Mouse (Mus musculus): ENCODE data around the gene Lrrc26. TPM values are rescaled to one million over a fixed set of nuclear protein-coding genes. Genes with fewer than 3 reads are reported as not detected.

Lrrc26 gene
- polyA plus RNA-seq, 1 experiment from 2014 or later, result 6.9 TPM

GRCm38 (mm10) chr2:25328440-25328839, 38.7 kb downstream of the Lrrc26 start:
- peaks cover 4% of the 10 kb centered on the region; the same call in 1 of the 2 replicates for H3K4me1 ChIP-seq
- H3K4me2 ChIP-seq, result no peak overlapping the region
- H3K9me3 ChIP-seq, result no peaks in the 10 kb centered on the region
- H3K9ac ChIP-seq, result no peak overlapping the region
- no peak overlapping the region for H3K27ac ChIP-seq
- 40% methylated on average over 7 of the region's 7 CpGs for WGBS
- no peaks in the 10 kb centered on the region for H3K36me3 ChIP-seq
- ATAC-seq (ENCODE audit: insufficient read depth, low FRiP score, low read depth), result no peak
- H3K27me3 ChIP-seq (replicated peaks), result no peaks in the 10 kb centered on the region
- H3K4me3 ChIP-seq (replicated peaks), result no peak overlapping the region

GRCm38 (mm10) chr2:25331470-25331869, 41.8 kb downstream of the Lrrc26 start:
- WGBS, result 55% methylated on average over 9 of the region's 9 CpGs
- H3K36me3 ChIP-seq, result peaks cover 22% of the 10 kb centered on the region
- H3K9ac ChIP-seq, result no peak overlapping the region
- no peaks in the 10 kb centered on the region for H3K27me3 ChIP-seq (replicated peaks)
- no peak overlapping the region for H3K27ac ChIP-seq
- peaks cover 12% of the 10 kb centered on the region; the same call in 1 of the 2 replicates for H3K4me1 ChIP-seq
- peak overlapping the region; percentile 73 for H3K4me3 ChIP-seq (replicated peaks)
- peak overlapping the region; percentile 61 for H3K4me2 ChIP-seq
- no peaks in the 10 kb centered on the region for H3K9me3 ChIP-seq
- no peak for ATAC-seq (ENCODE audit: insufficient read depth, low FRiP score, low read depth)

- Histone ChIP-seq H3K27ac (peak within 1 kb of the TSS; percentile 82), H3K27me3 (replicated peaks) (no peaks in the 10 kb centered on the region), H3K4me1 (peaks cover 12% of the 10 kb centered on the region; the same call in 1 of the 2 replicates), H3K9ac (peak within 1 kb of the TSS; percentile 68), H3K9me3 (no peaks in the 10 kb centered on the region), H3K4me2 (peak within 1 kb of the TSS; percentile 69), H3K4me3 (replicated peaks) (peak within 1 kb of the TSS; percentile 73), H3K36me3 (peaks cover 33% of the 10 kb centered on the region)
- peak; percentile 97 for ATAC-seq (ENCODE audit: insufficient read depth, low FRiP score, low read depth)
- under 1% methylated on average over 78 of the region's 78 CpGs for WGBS
These were observed 42.8 kb downstream of the Lrrc26 start, which contains the start of gene Man1b1 for GRCm38 (mm10) chr2:25332286-25333160. TSS of gene Man1b1 (plus strand) at chr2:25332338.

GRCm38 (mm10) chr2:25333569-25333968, 43.9 kb downstream of the Lrrc26 start:
- Histone ChIP-seq H3K4me2 (peak overlapping the region; percentile 69), H3K9me3 (no peaks in the 10 kb centered on the region), H3K4me1 (peaks cover 12% of the 10 kb centered on the region; the same call in 1 of the 2 replicates), H3K27me3 (replicated peaks) (no peaks in the 10 kb centered on the region), H3K9ac (peak overlapping the region; percentile 62; the same call in 1 of the 2 replicates), H3K4me3 (replicated peaks) (peak overlapping the region; percentile 73), H3K36me3 (peaks cover 40% of the 10 kb centered on the region), H3K27ac (no peak overlapping the region)
- ATAC-seq (ENCODE audit: insufficient read depth, low FRiP score, low read depth), result no peak
- 74% methylated on average over 2 of the region's 2 CpGs for WGBS

GRCm38 (mm10) chr2:25338303-25338702, 48.6 kb downstream of the Lrrc26 start:
- WGBS, result 90% methylated on average over 6 of the region's 6 CpGs
- Histone ChIP-seq H3K9me3 (no peaks in the 10 kb centered on the region), H3K27ac (no peak overlapping the region), H3K4me2 (no peak overlapping the region), H3K4me1 (peaks cover 9% of the 10 kb centered on the region; the same call in 1 of the 2 replicates), H3K4me3 (replicated peaks) (no peak overlapping the region), H3K9ac (no peak overlapping the region), H3K27me3 (replicated peaks) (no peaks in the 10 kb centered on the region), H3K36me3 (peaks cover 66% of the 10 kb centered on the region)
- ATAC-seq (ENCODE audit: insufficient read depth, low FRiP score, low read depth), result no peak

Other genes starting within 250 kb of the Lrrc26 start
- gene Nsmf, start 235.6 kb upstream of the Lrrc26 start, polyA plus RNA-seq (2015; fragmentation: Nextera tagmentation; extraction: Ambion mirVana), result 59.8 and 63.7 TPM in 2 replicates
- 2.5 and 2.8 TPM in 2 replicates for gene Entpd8, start 209.6 kb upstream of the Lrrc26 start, polyA plus RNA-seq (2015; fragmentation: Nextera tagmentation; extraction: Ambion mirVana)
- 11.4 and 16.1 TPM in 2 replicates for gene Noxa1, start 194.8 kb upstream of the Lrrc26 start, polyA plus RNA-seq (2015; fragmentation: Nextera tagmentation; extraction: Ambion mirVana)
- gene Nrarp, start 109.2 kb upstream of the Lrrc26 start, polyA plus RNA-seq (2015; fragmentation: Nextera tagmentation; extraction: Ambion mirVana), result 16.9 and 17.1 TPM in 2 replicates
- gene Tor4a, start 93.0 kb upstream of the Lrrc26 start, polyA plus RNA-seq (2015; fragmentation: Nextera tagmentation; extraction: Ambion mirVana), result 15.5 and 17.2 TPM in 2 replicates
- gene Nelfb, start 78.4 kb upstream of the Lrrc26 start, polyA plus RNA-seq (2015; fragmentation: Nextera tagmentation; extraction: Ambion mirVana), result 105 and 106 TPM in 2 replicates
- gene Stpg3, start 75.3 kb upstream of the Lrrc26 start, polyA plus RNA-seq (2015; fragmentation: Nextera tagmentation; extraction: Ambion mirVana), result 0.18 TPM in 1 of 2 replicates, not detected in the other
- gene Fam166a, start 71.2 kb upstream of the Lrrc26 start, polyA plus RNA-seq (2015; fragmentation: Nextera tagmentation; extraction: Ambion mirVana), result 0.92 and 1.5 TPM in 2 replicates
- 607 and 620 TPM in 2 replicates for gene Tubb4b, start 65.2 kb upstream of the Lrrc26 start, polyA plus RNA-seq (2015; fragmentation: Nextera tagmentation; extraction: Ambion mirVana)
- gene Slc34a3, start 55.6 kb upstream of the Lrrc26 start, polyA plus RNA-seq (2015; fragmentation: Nextera tagmentation; extraction: Ambion mirVana), result 0.65 and 0.86 TPM in 2 replicates
- 0.10 and 0.13 TPM in 2 replicates for gene Rnf224, start 53.1 kb upstream of the Lrrc26 start, polyA plus RNA-seq (2015; fragmentation: Nextera tagmentation; extraction: Ambion mirVana)
- 13.7 and 13.8 TPM in 2 replicates for gene Rnf208, start 47.7 kb upstream of the Lrrc26 start, polyA plus RNA-seq (2015; fragmentation: Nextera tagmentation; extraction: Ambion mirVana)
- 7.9 and 22.2 TPM in 2 replicates for gene Cysrt1, start 47.5 kb upstream of the Lrrc26 start, polyA plus RNA-seq (2015; fragmentation: Nextera tagmentation; extraction: Ambion mirVana)
- gene AL732309.1, start 43.1 kb upstream of the Lrrc26 start, polyA plus RNA-seq (2015; fragmentation: Nextera tagmentation; extraction: Ambion mirVana), result 5.7 and 7.2 TPM in 2 replicates
- 24.4 and 25.1 TPM in 2 replicates for gene Tmem203, start 34.5 kb upstream of the Lrrc26 start, polyA plus RNA-seq (2015; fragmentation: Nextera tagmentation; extraction: Ambion mirVana)
- gene Tprn, start 27.3 kb upstream of the Lrrc26 start, polyA plus RNA-seq (2015; fragmentation: Nextera tagmentation; extraction: Ambion mirVana), result 16.8 and 17.7 TPM in 2 replicates
- gene Ssna1, start 17.5 kb upstream of the Lrrc26 start, polyA plus RNA-seq (2015; fragmentation: Nextera tagmentation; extraction: Ambion mirVana), result 209 TPM in 2 replicates
- gene Anapc2, start 17.4 kb upstream of the Lrrc26 start, polyA plus RNA-seq (2015; fragmentation: Nextera tagmentation; extraction: Ambion mirVana), result 108 and 114 TPM in 2 replicates
- gene Tmem210, start 1.8 kb upstream of the Lrrc26 start, polyA plus RNA-seq (2015; fragmentation: Nextera tagmentation; extraction: Ambion mirVana), result not detected in 2 replicates
- 1.3 and 1.9 TPM in 2 replicates for gene Grin1, start 29.3 kb downstream of the Lrrc26 start, polyA plus RNA-seq (2015; fragmentation: Nextera tagmentation; extraction: Ambion mirVana)
- 46.4 and 54.6 TPM in 2 replicates for gene Man1b1, start 42.4 kb downstream of the Lrrc26 start, polyA plus RNA-seq (2015; fragmentation: Nextera tagmentation; extraction: Ambion mirVana)
- 21.5 and 22.6 TPM in 2 replicates for gene Dpp7, start 66.4 kb downstream of the Lrrc26 start, polyA plus RNA-seq (2015; fragmentation: Nextera tagmentation; extraction: Ambion mirVana)
- 41.1 and 46.1 TPM in 2 replicates for gene Uap1l1, start 75.8 kb downstream of the Lrrc26 start, polyA plus RNA-seq (2015; fragmentation: Nextera tagmentation; extraction: Ambion mirVana)
- 37.6 and 41.7 TPM in 2 replicates for gene Sapcd2, start 82.4 kb downstream of the Lrrc26 start, polyA plus RNA-seq (2015; fragmentation: Nextera tagmentation; extraction: Ambion mirVana)
- 10.1 and 13.0 TPM in 2 replicates for gene Entpd2, start 106.0 kb downstream of the Lrrc26 start, polyA plus RNA-seq (2015; fragmentation: Nextera tagmentation; extraction: Ambion mirVana)
- 47.0 and 49.6 TPM in 2 replicates for gene Npdc1, start 109.4 kb downstream of the Lrrc26 start, polyA plus RNA-seq (2015; fragmentation: Nextera tagmentation; extraction: Ambion mirVana)
- 0.17 and 0.30 TPM in 2 replicates for gene Fut7, start 133.4 kb downstream of the Lrrc26 start, polyA plus RNA-seq (2015; fragmentation: Nextera tagmentation; extraction: Ambion mirVana)
- 3.9 and 4.8 TPM in 2 replicates for gene Abca2, start 138.8 kb downstream of the Lrrc26 start, polyA plus RNA-seq (2015; fragmentation: Nextera tagmentation; extraction: Ambion mirVana)
- gene Clic3, start 166.9 kb downstream of the Lrrc26 start, polyA plus RNA-seq (2015; fragmentation: Nextera tagmentation; extraction: Ambion mirVana), result 11.9 and 26.5 TPM in 2 replicates
- 35.3 and 37.4 TPM in 2 replicates for gene Paxx, start 171.2 kb downstream of the Lrrc26 start, polyA plus RNA-seq (2015; fragmentation: Nextera tagmentation; extraction: Ambion mirVana)
- 6.8 and 7.5 TPM in 2 replicates for gene Ptgds, start 180.1 kb downstream of the Lrrc26 start, polyA plus RNA-seq (2015; fragmentation: Nextera tagmentation; extraction: Ambion mirVana)
- gene Lcn12, start 204.0 kb downstream of the Lrrc26 start, polyA plus RNA-seq (2015; fragmentation: Nextera tagmentation; extraction: Ambion mirVana), result not detected in 2 replicates
- gene Fbxw5, start 210.8 kb downstream of the Lrrc26 start, polyA plus RNA-seq (2015; fragmentation: Nextera tagmentation; extraction: Ambion mirVana), result 64.4 and 71.4 TPM in 2 replicates
- 8.3 and 8.6 TPM in 2 replicates for gene C8g, start 211.8 kb downstream of the Lrrc26 start, polyA plus RNA-seq (2015; fragmentation: Nextera tagmentation; extraction: Ambion mirVana)